Mouse (Mus musculus) thymus, adult 2 months (tissue): ENCODE results near the gene Aqr.

Source experiments
- CTCF ChIP-seq: fragments of 200-500 bp; IDR thresholded peaks from 2 replicates; pipeline ENCODE4 v1.5.1; 2012; ENCODE audit warnings: mild to moderate bottlenecking, control low read depth, low read length, moderate library complexity, borderline replicate concordance; ENCODE audit not compliant: control insufficient read depth, poor library complexity, insufficient read depth; ENCODE audit errors: extremely low read depth
- POLR2A ChIP-seq: fragments of 200-500 bp; IDR thresholded peaks from 2 replicates; pipeline ENCODE4 v1.6.1; 2012; ENCODE audit warnings: mild to moderate bottlenecking, low read length, control low read depth, moderate library complexity; ENCODE audit not compliant: control insufficient read depth, poor library complexity, insufficient read depth; ENCODE audit errors: extremely low read depth

DNA sequence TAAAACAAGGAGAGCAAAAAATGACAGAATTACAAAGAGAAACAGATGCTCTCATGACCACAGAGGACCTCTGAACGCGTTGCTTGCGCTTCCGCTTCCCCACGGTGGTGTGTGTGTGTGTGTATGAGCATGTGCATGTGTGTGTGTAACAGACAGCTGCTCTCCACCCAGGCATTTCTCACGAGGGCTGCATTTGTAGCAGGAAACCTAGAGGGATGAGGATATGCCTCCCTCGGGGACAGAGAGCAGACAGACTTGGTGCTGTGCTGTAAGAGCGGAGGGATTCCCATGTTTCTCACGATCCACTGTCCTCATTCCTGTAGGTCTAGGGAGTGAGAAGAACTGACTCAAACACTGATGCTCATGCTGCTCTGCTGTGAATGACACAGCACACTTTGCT is 93.2 kb downstream of the Aqr start:
- no peak for TF ChIP-seq POLR2A
- TF ChIP-seq CTCF = no peak
